Mouse (Mus musculus): ENCODE results near the gene Dctn5. TPM values are rescaled to one million over a fixed set of nuclear protein-coding genes. Genes with fewer than 3 reads are reported as not detected.

Gene Dctn5
- polyA plus RNA-seq, 1 experiment from 2014 or later, result 102 TPM

GRCm38 (mm10) chr7:122180720-122181119 lies 47.9 kb downstream of the Dctn5 start:
- WGBS, result 84% methylated on average over 7 of the region's 7 CpGs
- Histone ChIP-seq H3K27me3 (ENCODE audit: insufficient read depth, poor library complexity, severe bottlenecking) (peaks cover 13% of the 10 kb centered on the region; the same call in 1 of the 2 replicates), H3K9me3 (no peaks in the 10 kb centered on the region), H3K36me3 (no peaks in the 10 kb centered on the region), H3K27ac (no peak overlapping the region), H3K4me3 (no peak overlapping the region), H3K4me1 (peaks cover 3% of the 10 kb centered on the region; the same call in 1 of the 2 replicates)
- no peak for DNase-seq (ENCODE audit: low spot score)

DNA sequence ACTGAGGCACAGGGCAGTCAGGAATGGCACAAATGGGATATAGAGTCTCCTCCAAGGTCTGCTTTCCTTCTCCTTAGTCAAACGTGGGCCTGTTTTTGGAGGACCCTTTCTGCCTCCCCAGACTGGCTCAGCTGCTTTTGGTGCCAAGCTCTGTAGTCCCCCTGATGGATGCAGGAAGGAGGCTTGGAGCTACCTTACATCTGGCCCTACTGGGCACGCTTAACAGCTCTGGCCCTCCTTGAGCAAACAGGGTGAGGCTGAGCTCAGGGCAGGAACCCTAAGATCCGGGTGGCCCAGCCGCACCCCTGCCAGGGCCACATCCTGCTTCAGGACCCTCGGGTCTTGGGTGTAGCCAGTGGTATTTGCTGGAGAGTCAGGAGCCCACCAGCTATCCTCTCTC lies 51.7 kb downstream of the Dctn5 start:
- no peak overlapping the region for H3K4me3 ChIP-seq
- no peaks in the 10 kb centered on the region for H3K9me3 ChIP-seq
- peaks cover 7% of the 10 kb centered on the region; the same call in 1 of the 2 replicates for H3K27me3 ChIP-seq (ENCODE audit: insufficient read depth, poor library complexity, severe bottlenecking)
- H3K27ac ChIP-seq, result no peak overlapping the region
- DNase-seq (ENCODE audit: low spot score), result no peak
- WGBS, result 67% methylated on average over 5 of the region's 5 CpGs
- peaks cover 7% of the 10 kb centered on the region; the same call in 1 of the 2 replicates for H3K4me1 ChIP-seq
- H3K36me3 ChIP-seq, result no peaks in the 10 kb centered on the region

GRCm38 (mm10) chr7:122186043-122186442 lies 53.2 kb downstream of the Dctn5 start, which contains the start of gene Ern2:
Ern2 (minus strand) TSS chr7:122186207.
- no peak for DNase-seq (ENCODE audit: low spot score)
- no peaks in the 10 kb centered on the region for H3K36me3 ChIP-seq
- WGBS, result 15% methylated on average over 17 of the region's 17 CpGs
- H3K9me3 ChIP-seq, result no peaks in the 10 kb centered on the region
- no peak within 1 kb of the TSS for H3K27ac ChIP-seq
- H3K4me1 ChIP-seq, result peaks cover 7% of the 10 kb centered on the region; the same call in 1 of the 2 replicates
- peak within 1 kb of the TSS; percentile 15; the same call in 1 of the 2 replicates for H3K4me3 ChIP-seq
- H3K27me3 ChIP-seq (ENCODE audit: insufficient read depth, poor library complexity, severe bottlenecking), result peaks cover 7% of the 10 kb centered on the region; the same call in 1 of the 2 replicates

GRCm38 (mm10) chr7:122189484-122189883 lies 56.6 kb downstream of the Dctn5 start:
- H3K36me3 ChIP-seq, result no peaks in the 10 kb centered on the region
- no peaks in the 10 kb centered on the region for H3K9me3 ChIP-seq
- WGBS, result 28% methylated on average over 7 of the region's 7 CpGs
- peaks cover 7% of the 10 kb centered on the region; the same call in 1 of the 2 replicates for H3K4me1 ChIP-seq
- peaks cover 4% of the 10 kb centered on the region; the same call in 1 of the 2 replicates for H3K27me3 ChIP-seq (ENCODE audit: insufficient read depth, poor library complexity, severe bottlenecking)
- no peak overlapping the region for H3K4me3 ChIP-seq
- H3K27ac ChIP-seq, result no peak overlapping the region
- no peak for DNase-seq (ENCODE audit: low spot score)

GRCm38 (mm10) chr7:122191097-122191496 lies 58.3 kb downstream of the Dctn5 start:
- H3K4me3 ChIP-seq, result no peak overlapping the region
- 61% methylated on average over 10 of the region's 10 CpGs for WGBS
- H3K36me3 ChIP-seq, result no peaks in the 10 kb centered on the region
- no peak for DNase-seq (ENCODE audit: low spot score)
- no peak overlapping the region for H3K27ac ChIP-seq
- H3K4me1 ChIP-seq, result no peaks in the 10 kb centered on the region
- H3K9me3 ChIP-seq, result no peaks in the 10 kb centered on the region
- no peaks in the 10 kb centered on the region; the same call in 1 of the 2 replicates for H3K27me3 ChIP-seq (ENCODE audit: insufficient read depth, poor library complexity, severe bottlenecking)

GRCm38 (mm10) chr7:122193919-122194318 lies 61.1 kb downstream of the Dctn5 start:
- Histone ChIP-seq H3K9me3 (no peaks in the 10 kb centered on the region), H3K27me3 (ENCODE audit: insufficient read depth, poor library complexity, severe bottlenecking) (no peaks in the 10 kb centered on the region), H3K27ac (no peak overlapping the region), H3K4me1 (no peaks in the 10 kb centered on the region), H3K36me3 (no peaks in the 10 kb centered on the region), H3K4me3 (no peak overlapping the region)
- no peak for DNase-seq (ENCODE audit: low spot score)

GRCm38 (mm10) chr7:122196771-122197170 lies 63.9 kb downstream of the Dctn5 start:
- H3K4me1 ChIP-seq, result no peaks in the 10 kb centered on the region
- no peak overlapping the region for H3K4me3 ChIP-seq
- no peaks in the 10 kb centered on the region for H3K9me3 ChIP-seq
- no peaks in the 10 kb centered on the region for H3K36me3 ChIP-seq
- DNase-seq (ENCODE audit: low spot score), result no peak
- no peak overlapping the region for H3K27ac ChIP-seq
- WGBS, result 82% methylated on average over 9 of the region's 9 CpGs
- no peaks in the 10 kb centered on the region for H3K27me3 ChIP-seq (ENCODE audit: insufficient read depth, poor library complexity, severe bottlenecking)

- no peak for DNase-seq (ENCODE audit: low spot score)
- WGBS, result 25% methylated on average over 4 of the region's 4 CpGs
Observed at GRCm38 (mm10) chr7:122197306-122197705, 64.5 kb downstream of the Dctn5 start.

More at GRCm38 (mm10) chr7:122197306-122197705, 64.5 kb downstream of the Dctn5 start:
- no peak overlapping the region for H3K27ac ChIP-seq
- no peaks in the 10 kb centered on the region for H3K27me3 ChIP-seq (ENCODE audit: insufficient read depth, poor library complexity, severe bottlenecking)
- H3K36me3 ChIP-seq, result no peaks in the 10 kb centered on the region
- H3K9me3 ChIP-seq, result no peaks in the 10 kb centered on the region
- no peaks in the 10 kb centered on the region for H3K4me1 ChIP-seq
- no peak overlapping the region for H3K4me3 ChIP-seq

Other genes starting within 250 kb of the Dctn5 start
- 20.0 and 22.4 TPM in 2 replicates for gene Cog7, start 151.3 kb upstream of the Dctn5 start, polyA plus RNA-seq (2016; fragmentation: Nextera tagmentation; extraction: Ambion mirVana)
- 93.6 and 114 TPM in 2 replicates for gene Gga2, start 111.8 kb upstream of the Dctn5 start, polyA plus RNA-seq (2016; fragmentation: Nextera tagmentation; extraction: Ambion mirVana)
- 60.3 and 81.0 TPM in 2 replicates for gene Ubfd1, start 65.9 kb upstream of the Dctn5 start, polyA plus RNA-seq (2016; fragmentation: Nextera tagmentation; extraction: Ambion mirVana)
- 21.5 and 29.1 TPM in 2 replicates for gene Ears2, start 65.8 kb upstream of the Dctn5 start, polyA plus RNA-seq (2016; fragmentation: Nextera tagmentation; extraction: Ambion mirVana)
- 1,058 and 1,342 TPM in 2 replicates for gene Ndufab1, start 31.2 kb upstream of the Dctn5 start, polyA plus RNA-seq (2016; fragmentation: Nextera tagmentation; extraction: Ambion mirVana)
- 13.4 and 17.9 TPM in 2 replicates for gene Palb2, start 56 bp upstream of the Dctn5 start, polyA plus RNA-seq (2016; fragmentation: Nextera tagmentation; extraction: Ambion mirVana)
- 143 and 172 TPM in 2 replicates for gene Plk1, start 26.4 kb downstream of the Dctn5 start, polyA plus RNA-seq (2016; fragmentation: Nextera tagmentation; extraction: Ambion mirVana)
- gene Ern2, start 53.2 kb downstream of the Dctn5 start, polyA plus RNA-seq (2016; fragmentation: Nextera tagmentation; extraction: Ambion mirVana), result not detected in 2 replicates
- 0.18 TPM in 1 of 2 replicates, not detected in the other for gene Chp2, start 86.5 kb downstream of the Dctn5 start, polyA plus RNA-seq (2016; fragmentation: Nextera tagmentation; extraction: Ambion mirVana)
- gene Prkcb, start 155.7 kb downstream of the Dctn5 start, polyA plus RNA-seq (2016; fragmentation: Nextera tagmentation; extraction: Ambion mirVana), result 13.3 and 14.3 TPM in 2 replicates

Data from heart, embryonic 10.5 days (tissue).